Mouse (Mus musculus): ENCODE measurements around the gene Dnmbp.

Gene Dnmbp

DNA sequence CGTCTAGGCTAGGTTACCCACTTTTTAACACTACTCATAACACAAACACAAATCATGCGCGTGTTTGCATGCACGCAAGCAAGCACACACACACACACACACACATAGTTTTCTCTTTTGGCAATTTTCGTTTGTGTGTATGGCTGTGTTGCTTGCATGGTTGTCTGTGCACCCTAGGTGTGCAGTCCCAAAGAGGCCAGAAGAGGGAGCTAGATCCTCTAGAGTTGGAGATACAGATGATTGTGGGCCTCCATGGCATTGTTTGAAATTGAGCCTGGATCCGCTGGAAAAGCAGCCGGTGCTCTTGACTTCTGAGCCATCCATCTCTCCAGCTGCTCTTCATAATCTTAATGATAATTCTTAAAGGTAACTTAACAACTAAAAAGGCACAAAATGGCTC lies 33.5 kb downstream of the Dnmbp start:
- DNase-seq, result no peak

GRCm38 (mm10) chr19:43905985-43906384 lies 34.0 kb downstream of the Dnmbp start:
- no peak for DNase-seq

DNA sequence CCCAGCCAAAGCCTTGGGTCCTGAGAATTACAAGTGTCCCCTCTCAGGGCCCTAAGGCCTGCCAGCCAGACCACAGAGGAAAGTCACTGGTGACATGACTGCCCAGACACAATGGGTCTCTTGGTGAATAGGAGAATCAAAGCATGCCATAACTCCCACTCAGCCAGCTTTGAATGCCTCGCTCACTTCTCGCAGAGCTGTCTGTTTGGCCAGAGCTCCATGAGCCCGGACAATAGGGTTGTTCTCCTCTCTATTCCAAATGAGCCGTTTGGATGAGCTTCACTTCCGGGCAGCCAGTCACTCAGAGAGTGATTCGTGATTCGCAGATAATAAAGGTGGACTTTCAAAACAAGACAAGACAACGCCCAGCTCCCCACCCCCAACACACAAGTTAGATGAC lies 34.9 kb downstream of the Dnmbp start:
- no peak for DNase-seq

DNA sequence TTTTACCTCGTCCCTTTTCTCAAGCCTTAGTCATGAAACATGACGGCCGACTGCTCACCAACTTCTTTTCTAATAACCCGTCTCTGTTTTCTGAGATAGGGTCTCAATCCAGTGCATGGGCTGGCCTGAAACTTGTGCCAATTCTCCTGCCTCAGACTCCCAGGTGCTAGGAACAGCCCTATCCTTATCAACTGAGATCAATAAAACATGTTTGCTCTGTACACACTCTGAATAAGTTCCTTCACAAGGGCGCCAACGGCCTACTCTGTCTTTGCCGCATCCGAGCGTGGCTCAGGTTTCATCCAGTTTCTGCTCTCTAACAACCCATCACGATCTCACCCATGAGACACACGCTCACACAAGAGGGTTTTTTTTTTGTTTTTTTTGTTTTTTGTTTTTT lies 35.7 kb downstream of the Dnmbp start:
- DNase-seq, result no peak

DNA sequence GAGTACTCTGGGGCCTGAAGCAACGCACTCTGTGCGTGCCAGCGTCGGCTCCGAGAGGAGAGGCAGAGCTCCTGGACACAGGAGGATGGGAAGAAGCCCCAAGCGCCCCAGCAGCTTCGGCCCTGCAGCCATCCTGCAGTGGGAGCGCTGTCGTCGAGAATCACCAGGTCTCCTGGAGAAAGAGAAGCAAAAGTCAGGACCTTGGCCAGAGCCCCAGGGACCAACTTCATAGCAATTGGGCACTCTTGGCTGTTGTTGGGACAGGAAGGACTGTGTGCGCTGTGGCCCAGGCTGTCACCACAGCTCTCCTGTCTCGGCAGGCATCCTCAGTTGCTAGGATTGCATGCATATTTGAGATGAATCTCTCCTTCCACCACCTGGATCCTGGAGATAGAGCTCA lies 37.1 kb downstream of the Dnmbp start:
- DNase-seq, result no peak

DNA sequence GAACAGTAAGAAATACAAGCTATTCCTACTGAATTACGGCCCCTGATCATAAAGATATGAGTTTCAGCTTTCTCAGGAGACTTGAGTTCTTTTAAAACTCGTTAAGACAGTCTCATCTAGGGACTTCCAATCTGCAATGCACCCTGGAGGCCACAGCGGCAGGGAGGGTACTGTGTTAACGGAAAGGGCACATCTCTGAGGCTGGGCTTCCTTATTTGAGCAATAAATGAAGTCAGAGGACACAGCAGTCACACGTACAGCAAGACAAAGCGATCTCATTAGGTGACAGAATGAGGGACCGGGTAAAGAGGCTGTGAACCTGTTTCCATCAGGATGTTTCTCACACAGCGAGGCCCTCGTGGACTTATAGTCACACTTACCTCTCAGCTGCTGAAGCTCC lies 39.3 kb downstream of the Dnmbp start:
- no peak for DNase-seq

DNA sequence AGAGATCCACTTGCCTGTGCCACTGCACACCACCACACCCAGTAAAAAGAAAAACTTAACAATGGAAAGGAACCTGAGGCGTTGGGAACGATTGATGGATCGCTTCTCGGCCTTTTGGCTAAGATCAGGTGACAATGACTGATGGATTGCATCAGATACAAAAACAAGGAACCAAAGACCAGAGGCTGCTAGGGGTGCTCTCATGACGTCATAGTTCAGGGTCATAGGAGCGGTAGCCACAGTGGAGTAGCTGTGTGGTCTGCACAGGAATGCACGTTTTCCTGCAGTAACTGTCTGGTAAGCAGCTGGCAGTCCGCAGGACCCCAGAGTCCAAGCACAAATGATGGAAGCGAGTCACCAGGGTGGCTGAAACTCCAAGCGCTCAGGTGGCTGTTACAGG lies 41.4 kb downstream of the Dnmbp start:
- DNase-seq, result no peak

DNA sequence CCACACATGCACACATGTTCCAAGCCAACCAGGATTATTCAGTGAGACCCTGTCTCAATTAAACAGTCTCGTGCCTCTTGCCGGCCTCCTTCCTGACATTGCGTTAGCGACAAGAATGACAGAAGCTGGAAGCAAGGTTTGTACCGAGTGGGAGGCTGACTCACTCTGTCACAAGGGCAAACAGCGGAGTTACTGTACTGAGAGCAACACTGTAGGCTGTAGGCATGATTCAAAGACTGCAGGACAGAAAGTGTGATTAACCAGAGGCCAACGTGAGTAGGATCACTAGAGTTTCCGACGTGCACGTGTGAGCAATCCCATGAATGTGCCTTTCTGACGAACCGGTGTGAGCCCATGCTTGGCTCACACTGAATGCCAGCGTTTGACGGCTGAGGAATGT lies 43.5 kb downstream of the Dnmbp start:
- no peak for DNase-seq

- DNase-seq, result no peak
These were observed 44.0 kb downstream of the Dnmbp start for GRCm38 (mm10) chr19:43895951-43896350.

DNA sequence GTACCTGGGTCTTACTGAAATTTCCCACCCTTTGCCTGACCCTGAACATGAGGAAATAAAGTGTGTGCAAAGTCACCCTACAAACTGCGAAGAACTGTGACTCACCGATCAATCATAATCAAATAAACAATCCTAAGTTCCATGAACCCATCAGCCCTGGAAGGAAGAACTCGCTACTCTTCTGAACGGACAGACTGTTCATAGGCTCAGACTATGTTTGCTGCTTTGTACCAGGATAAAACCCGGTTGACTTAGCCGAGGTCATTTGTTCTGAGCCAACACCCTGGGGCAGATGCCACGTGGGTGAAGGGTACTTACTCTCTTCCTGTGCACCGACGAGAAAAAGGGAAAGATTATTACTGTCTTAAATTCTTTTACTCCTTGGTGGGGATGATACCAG lies 45.2 kb downstream of the Dnmbp start:
- no peak for DNase-seq

DNA sequence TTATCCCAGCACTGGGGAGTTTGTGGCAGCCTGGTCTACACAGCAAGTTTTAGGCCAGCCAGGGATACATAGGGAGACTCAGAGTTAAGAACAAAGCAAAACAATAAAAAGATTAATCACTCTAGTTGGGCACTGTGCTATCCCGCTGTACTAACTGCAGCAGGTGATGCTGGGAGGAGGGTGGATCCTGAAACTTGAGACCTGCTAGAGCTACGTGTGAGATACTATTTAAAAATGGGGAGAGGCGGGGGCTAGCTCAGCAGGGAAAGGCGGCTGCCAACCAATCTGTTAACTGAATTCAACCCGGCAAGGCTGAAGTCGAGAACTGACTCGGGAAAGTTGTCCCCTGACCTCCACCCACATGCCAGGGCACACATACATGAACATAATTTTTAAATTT lies 45.9 kb downstream of the Dnmbp start:
- peak; percentile 94 for DNase-seq

DNA sequence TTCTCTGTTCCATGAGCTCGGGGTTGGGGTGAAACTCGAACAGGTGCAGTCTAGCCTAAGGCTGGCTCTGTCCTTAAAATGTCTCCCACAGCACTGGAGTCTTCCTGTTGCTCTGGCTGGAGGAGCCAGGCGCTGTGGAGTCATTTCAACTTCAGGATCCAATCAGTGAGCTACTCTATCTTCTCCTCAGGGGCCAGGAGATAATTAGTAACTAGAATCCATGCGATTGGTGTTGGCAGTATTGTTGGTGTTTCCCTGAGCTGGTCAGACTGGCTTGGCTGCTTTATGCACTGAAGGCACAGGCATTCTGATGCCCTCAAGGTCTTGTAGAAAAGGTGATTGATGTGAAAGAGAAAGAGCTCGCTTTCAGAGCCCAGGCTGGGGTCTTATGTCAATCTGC lies 49.5 kb downstream of the Dnmbp start:
- DNase-seq, result no peak

DNA sequence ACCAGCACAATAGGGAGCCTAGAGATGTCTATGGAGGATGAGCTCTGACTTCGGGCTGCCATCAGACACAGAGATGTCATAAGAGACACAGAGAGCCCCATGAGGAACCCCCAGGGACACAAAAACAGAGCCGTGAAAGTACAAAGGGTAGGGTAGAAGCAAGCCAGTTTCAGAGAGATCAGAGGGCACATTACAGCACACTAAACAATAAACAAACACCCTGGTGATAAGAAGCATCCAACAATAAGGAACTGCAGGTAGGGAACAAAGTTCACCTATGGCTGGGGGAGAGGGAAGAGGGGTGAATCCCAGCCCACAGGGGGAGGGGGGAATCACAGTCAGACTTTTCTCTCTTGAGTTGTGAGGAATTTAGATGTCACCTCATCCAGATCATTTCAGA lies 52.3 kb downstream of the Dnmbp start:
- DNase-seq, result no peak

GRCm38 (mm10) chr19:43887242-43887641 lies 52.7 kb downstream of the Dnmbp start:
- no peak for DNase-seq

- DNase-seq, result no peak
These were observed 53.5 kb downstream of the Dnmbp start for GRCm38 (mm10) chr19:43886371-43887099.

- no peak for DNase-seq
These were observed 55.1 kb downstream of the Dnmbp start for GRCm38 (mm10) chr19:43884668-43885498.

DNA sequence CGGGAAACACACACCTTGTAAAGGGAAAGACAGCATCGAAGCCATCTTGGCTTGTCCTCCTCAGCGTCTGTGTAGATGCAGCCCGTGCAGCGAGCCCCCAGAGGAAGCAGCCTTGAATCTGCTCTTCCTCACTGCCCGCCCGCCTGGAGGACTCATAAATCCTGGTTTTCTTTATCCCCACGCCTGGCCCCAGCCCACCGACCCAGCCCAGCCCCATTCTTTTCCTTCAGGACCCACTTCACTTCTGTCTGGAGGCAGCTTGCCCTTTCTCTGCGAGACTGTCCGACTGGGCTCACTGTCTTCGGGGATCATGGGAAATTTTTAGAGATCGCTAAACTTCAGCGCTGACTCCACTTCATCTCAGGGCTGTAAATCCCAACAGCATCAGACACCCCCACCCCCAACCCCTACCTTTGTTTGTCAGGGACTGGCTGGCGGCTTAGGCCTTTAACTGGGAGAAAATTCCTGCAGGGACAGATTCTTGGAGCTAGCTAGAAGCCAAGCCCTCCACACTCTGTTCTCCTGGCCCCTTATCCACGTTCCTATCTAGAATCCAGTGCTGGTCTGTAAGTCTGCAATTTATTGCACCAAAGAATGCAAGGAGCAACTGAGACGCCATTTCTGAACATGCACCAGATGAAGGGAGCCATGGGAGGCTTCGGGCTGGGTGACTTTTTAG lies 57.0 kb downstream of the Dnmbp start:
- no peak for DNase-seq

DNA sequence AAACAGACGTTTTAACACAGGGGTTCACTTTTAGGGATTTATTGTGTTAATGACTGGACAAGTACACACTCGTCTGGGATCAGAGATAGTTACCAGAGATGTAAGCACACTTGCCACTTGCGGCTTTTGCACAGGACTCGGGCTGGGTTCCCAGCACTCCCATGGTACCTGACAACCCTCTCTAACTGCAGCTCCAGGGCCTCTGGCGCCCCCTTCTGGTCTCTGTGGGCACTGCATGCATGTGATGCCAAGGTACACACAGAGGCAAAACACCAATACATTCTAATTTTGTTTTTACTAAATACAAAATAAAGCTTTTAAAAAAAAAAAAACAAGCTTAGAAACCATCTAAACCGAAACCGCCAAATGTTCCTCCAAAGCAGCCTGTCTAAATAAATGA lies 58.4 kb downstream of the Dnmbp start:
- no peak for DNase-seq

GRCm38 (mm10) chr19:43880420-43880819 lies 59.6 kb downstream of the Dnmbp start:
- no peak for DNase-seq

GRCm38 (mm10) chr19:43879401-43880212 lies 60.4 kb downstream of the Dnmbp start:
- DNase-seq, result peak; percentile 97

GRCm38 (mm10) chr19:43878111-43879092 lies 61.6 kb downstream of the Dnmbp start:
- no peak for DNase-seq

DNA sequence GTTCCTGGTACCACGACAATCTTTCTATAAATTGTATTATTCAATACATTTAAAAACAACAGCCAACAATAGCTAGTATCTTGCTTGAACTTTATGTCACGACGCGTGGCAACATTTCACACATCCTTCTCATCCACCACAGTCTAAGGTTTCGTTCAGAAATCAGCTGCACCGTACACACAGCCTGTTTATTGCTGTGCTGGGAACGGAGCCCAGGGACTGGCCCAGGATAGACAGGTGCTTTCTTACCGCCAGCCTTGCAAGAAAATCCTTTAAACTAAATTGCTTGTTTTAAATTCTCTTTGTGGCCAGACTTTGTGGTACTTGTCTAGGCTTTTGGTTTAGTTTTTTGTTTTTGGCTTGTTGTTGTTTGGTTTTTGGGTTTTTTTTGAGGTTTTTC lies 62.6 kb downstream of the Dnmbp start:
- no peak for DNase-seq

Data from heart, adult 11 months (tissue).